15 mouse cellular contexts compared by ENCODE assay signal in the genomic region with DNA sequence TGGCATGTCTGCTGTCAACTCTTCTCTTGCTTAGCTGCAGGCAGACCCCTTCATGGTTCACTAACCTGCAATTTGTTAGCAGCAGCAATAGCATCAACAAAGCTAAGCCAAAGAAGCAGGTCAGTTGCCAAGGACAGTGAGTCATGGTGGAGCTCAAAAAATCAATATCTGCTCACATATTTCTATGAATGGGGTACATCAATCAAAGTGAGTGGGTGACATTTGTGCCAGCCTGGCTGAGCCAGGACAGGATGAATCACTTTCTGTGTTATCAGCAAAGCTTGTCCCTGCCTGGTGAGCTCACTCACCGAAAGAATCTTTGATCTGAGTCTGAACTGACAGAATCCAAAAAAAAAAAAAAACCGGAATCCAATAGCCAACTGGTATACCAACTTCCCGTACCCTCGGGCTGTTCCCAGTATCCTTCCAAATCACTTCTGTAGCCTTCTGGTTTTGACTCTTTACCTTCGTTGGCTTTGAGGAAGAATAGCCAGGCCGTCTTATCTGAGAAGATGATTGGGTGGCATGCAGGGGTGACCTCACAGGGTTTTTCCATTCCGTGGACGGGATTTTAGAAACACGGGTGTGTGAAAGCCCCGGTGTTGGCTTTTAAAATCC. TPM values are rescaled to one million over a fixed set of nuclear protein-coding genes. Genes with fewer than 3 reads are reported as not detected.
A peak's percentile ranks its signal among the peaks of the same experiment; 100 is the strongest.
DNase-seq lines count a peak whose midpoint lies in the region; ATAC-seq and TF ChIP-seq lines count a peak whose summit lies in the region.
"Had no signal": no experiment of that assay in that cellular context is flagged by ENCODE, and none has a peak within 500 bp of the region (broad histone marks: within the 10 kb centered on the region; RNA-seq: fewer than 3 reads in every experiment).

No protein-coding gene starts in this region.

- H3K79me2 ChIP-seq in CH12.LX (replicated peaks; ENCODE audit: control insufficient read depth, extremely low read depth, insufficient read depth, poor library complexity, severe bottlenecking): no peaks in the 10 kb centered on the region

- H3K27me3 ChIP-seq in hindbrain, postnatal 0 days (ENCODE audit: insufficient read depth, low read length): no peaks in the 10 kb centered on the region
- H3K27me3 ChIP-seq in hindbrain, embryonic 14.5 days (ENCODE audit: control insufficient read depth, insufficient read depth, low read length): no peaks in the 10 kb centered on the region
- no peaks in the 10 kb centered on the region for H3K27me3 ChIP-seq in CH12.LX (replicated peaks)
- H3K27me3 ChIP-seq: heart, embryonic 13.5 days; midbrain, embryonic 15.5 days had no signal

- in situ Hi-C loops in CH12.LX (cut with MboI; ENCODE audit: low pct_ligation_motif_present, low pct_unique_long_range_greater_than_20kb, low sequenced_read_pairs): no loop called here

- peak; percentile 56 for TF ChIP-seq EP300 in CH12.LX (IDR thresholded peaks at IDR 0.05; ENCODE audit: low read length)

- H3K27ac ChIP-seq in hindbrain, postnatal 0 days: peak overlapping the region; percentile 67
- H3K27ac ChIP-seq in hindbrain, embryonic 14.5 days: no peak overlapping the region; the same call in 1 of the 2 replicates
- H3K27ac ChIP-seq in CH12.LX (ENCODE audit: insufficient read depth, low read depth): peak overlapping the region; percentile 98
- H3K27ac ChIP-seq: gastrocnemius, adult 2 months; heart, embryonic 13.5 days; midbrain, embryonic 15.5 days had no signal

- H3K36me3 ChIP-seq in hindbrain, postnatal 0 days (ENCODE audit: insufficient read depth, low read length): no peaks in the 10 kb centered on the region
- H3K36me3 ChIP-seq in hindbrain, embryonic 14.5 days (replicated peaks; ENCODE audit: control insufficient read depth, insufficient read depth): no peaks in the 10 kb centered on the region
- H3K36me3 ChIP-seq in CH12.LX (replicated peaks in 1 of 2; ENCODE audit: control insufficient read depth in 1 of 2, insufficient read depth in 1 of 2, low read length in 1 of 2): peaks cover 0 to 15% of the 10 kb centered on the region in 2 experiments
- H3K36me3 ChIP-seq: heart, embryonic 13.5 days; midbrain, embryonic 15.5 days had no signal

- dilution Hi-C loops in CH12.LX (cut with MboI; ENCODE audit: extremely low pct_ligation_motif_present, extremely low pct_unique_long_range_greater_than_20kb, low sequenced_read_pairs): no loop called here

- peak; percentile 61 for ATAC-seq in hindbrain, postnatal 0 days
- ATAC-seq in hindbrain, embryonic 14.5 days (ENCODE audit: low FRiP score): no peak
- ATAC-seq: midbrain, embryonic 15.5 days had no signal

- H3K4me2 ChIP-seq in hindbrain, postnatal 0 days (ENCODE audit: low read depth, low read length): no peak overlapping the region
- no peak overlapping the region for H3K4me2 ChIP-seq in hindbrain, embryonic 14.5 days (replicated peaks)
- H3K4me2 ChIP-seq in CH12.LX (ENCODE audit: insufficient read depth, low read depth, poor library complexity, severe bottlenecking): peak overlapping the region; percentile 52
- H3K4me2 ChIP-seq: heart, embryonic 13.5 days; midbrain, embryonic 15.5 days had no signal

- no peaks in the 10 kb centered on the region for H3K4me1 ChIP-seq in hindbrain, postnatal 0 days (ENCODE audit: insufficient read depth, low read length)
- H3K4me1 ChIP-seq in hindbrain, embryonic 14.5 days (replicated peaks; ENCODE audit: control insufficient read depth, insufficient read depth, low read length): no peaks in the 10 kb centered on the region
- H3K4me1 ChIP-seq in CH12.LX (ENCODE audit: control insufficient read depth in 1 of 2, insufficient read depth in 2 of 2): peaks cover 32 to 77% of the 10 kb centered on the region in 2 experiments
- H3K4me1 ChIP-seq: midbrain, embryonic 15.5 days had no signal

- peak; percentile 55 for DNase-seq in hindbrain, postnatal 0 days (ENCODE audit: low spot score)
- no peak for DNase-seq in hindbrain, embryonic 14.5 days (ENCODE audit: low spot score)
- no peak for DNase-seq in CH12.LX (ENCODE audit: extremely low read depth)
- peak; percentile 91 for DNase-seq in adrenal gland, adult 8-10 months
- peak; percentile 73 to 79 for DNase-seq in cerebellum, postnatal 14 days
- no peak for DNase-seq in urinary bladder, postnatal 25 days (ENCODE audit: low spot score)
- DNase-seq in frontal cortex, postnatal 36 days (ENCODE audit: low spot score in 2 of 2): no peak
- DNase-seq in gastrocnemius, postnatal 4 days (ENCODE audit: low spot score in 2 of 2): no peak
- DNase-seq: gastrocnemius, adult 2 months had no signal

- no peak overlapping the region for H3K4me3 ChIP-seq in hindbrain, postnatal 0 days (ENCODE audit: low read length)
- no peak overlapping the region for H3K4me3 ChIP-seq in hindbrain, embryonic 14.5 days (replicated peaks; ENCODE audit: low read length)
- H3K4me3 ChIP-seq in CH12.LX (replicated peaks in 1 of 3; ENCODE audit: low read depth in 2 of 3, low read length in 2 of 3, poor library complexity in 1 of 3): peak overlapping the region; percentile 21 to 23 (median 21)
- H3K4me3 ChIP-seq: gastrocnemius, adult 2 months; heart, embryonic 13.5 days; midbrain, embryonic 15.5 days had no signal

- H3K9ac ChIP-seq in hindbrain, postnatal 0 days (replicated peaks; ENCODE audit: low read length): no peak overlapping the region
- H3K9ac ChIP-seq in hindbrain, embryonic 14.5 days: no peak overlapping the region
- peak overlapping the region; percentile 49 for H3K9ac ChIP-seq in CH12.LX (ENCODE audit: insufficient read depth, low read depth)
- H3K9ac ChIP-seq: heart, embryonic 13.5 days; midbrain, embryonic 15.5 days had no signal

- no peak for TF ChIP-seq CTCF in hindbrain, postnatal 0 days (IDR thresholded peaks at IDR 0.05; ENCODE audit: low read depth)
- TF ChIP-seq CTCF in CH12.LX (conservative IDR thresholded peaks at IDR 0.05 in 1 of 2, IDR thresholded peaks at IDR 0.05 in 1 of 2; ENCODE audit: low read depth in 2 of 2, low read length in 2 of 2): no peak

- 70% methylated on average over 10 of the region's 10 CpGs for WGBS in hindbrain, postnatal 0 days
- WGBS in hindbrain, embryonic 14.5 days: 85% methylated on average over 10 of the region's 10 CpGs

- TF ChIP-seq POLR2A in CH12.LX (IDR thresholded peaks at IDR 0.05; ENCODE audit: low read depth, low read length): no peak

- TF ChIP-seq RAD21 in CH12.LX (IDR thresholded peaks at IDR 0.05; ENCODE audit: low read depth, low read length): no peak

- H3K9me3 ChIP-seq in hindbrain, postnatal 0 days (ENCODE audit: low read length): no peaks in the 10 kb centered on the region
- no peaks in the 10 kb centered on the region for H3K9me3 ChIP-seq in hindbrain, embryonic 14.5 days (ENCODE audit: control insufficient read depth, low read length)
- no peaks in the 10 kb centered on the region for H3K9me3 ChIP-seq in CH12.LX (replicated peaks; ENCODE audit: low read length)
- H3K9me3 ChIP-seq: heart, embryonic 13.5 days; midbrain, embryonic 15.5 days had no signal

TF ChIP-seq in CH12.LX, 34 proteins besides CTCF, POLR2A, EP300 and RAD21 (continues in another document):
- TF ChIP-seq BHLHE40 (IDR thresholded peaks at IDR 0.05; ENCODE audit: low read depth, low read length) (peak; percentile 66), SIN3A (IDR thresholded peaks at IDR 0.05; ENCODE audit: low read length) (peak; percentile 65; the same call in 1 of the 2 replicates), ZMIZ1 (IDR thresholded peaks at IDR 0.05; ENCODE audit: low read depth, low read length) (0 out of 2 replicates have a peak, but pooled peaks have one; percentile 43), ZKSCAN1 (IDR thresholded peaks at IDR 0.05; ENCODE audit: borderline replicate concordance, low read depth, low read length) (no peak), ZNF384 (IDR thresholded peaks at IDR 0.05; ENCODE audit: low read depth, low read length) (peak; percentile 77), CHD2 (IDR thresholded peaks at IDR 0.05; ENCODE audit: low read length) (0 out of 2 replicates have a peak, but pooled peaks have one; percentile 33), CHD1 (IDR thresholded peaks at IDR 0.05; ENCODE audit: low read depth, low read length) (no peak), POLR2AphosphoS2 (IDR thresholded peaks at IDR 0.05; ENCODE audit: low read depth, low read length) (peak; percentile 67; the same call in 1 of the 2 replicates), MYC (IDR thresholded peaks at IDR 0.05; ENCODE audit: low read depth, low read length) (peak; percentile 51; the same call in 1 of the 2 replicates), JUN (IDR thresholded peaks at IDR 0.05; ENCODE audit: insufficient read depth, low read depth, low read length) (peak; percentile 47; the same call in 1 of the 2 replicates), JUND (conservative IDR thresholded peaks at IDR 0.05; ENCODE audit: low read depth, low read length) (peak; percentile 72), MXI1 (IDR thresholded peaks at IDR 0.05; ENCODE audit: low read depth, low read length) (peak; percentile 61; the same call in 1 of the 2 replicates), MAZ (IDR thresholded peaks at IDR 0.05; ENCODE audit: low read depth, low read length) (peak; percentile 66; the same call in 1 of the 2 replicates), MAFK (IDR thresholded peaks at IDR 0.05; ENCODE audit: insufficient replicate concordance, low read length) (0 out of 2 replicates have a peak, but pooled peaks have one; percentile 25), TBP (conservative IDR thresholded peaks at IDR 0.05; ENCODE audit: low read depth, low read length) (0 out of 2 replicates have a peak, but pooled peaks have one; percentile 22), SMC3 (IDR thresholded peaks at IDR 0.05; ENCODE audit: low read depth, low read length) (no peak)

RNA-seq across cellular contexts. Expression of a gene that starts 13.9 kb away (rescaled TPM):
- 9.7 and 14.7 TPM in 2 replicates for total RNA-seq in hindbrain, postnatal 0 days (2014; rRNA removed)
- polyA plus RNA-seq in hindbrain, postnatal 0 days (2015; fragmentation: Nextera tagmentation; extraction: Ambion mirVana): 34.4 and 35.3 TPM in 2 replicates
- 35.3 and 35.6 TPM in 2 replicates for polyA plus RNA-seq in hindbrain, embryonic 14.5 days (2014; fragmentation: Nextera tagmentation; extraction: Ambion mirVana)
- total RNA-seq in CH12.LX (2012; rRNA removed): 20.5 and 20.9 TPM in 2 replicates
- 41.1 and 41.3 TPM in 2 replicates for total RNA-seq in CH12.LX (2014; rRNA removed)
- polyA plus RNA-seq in CH12.LX (2012; ENCODE audit: insufficient read length, low read depth): 96.6 and 104 TPM in 2 replicates
- 10 to 100 TPM; 40.5 to 49.4 (median 45.6) TPM for total RNA-seq in adrenal gland, adult 8-10 months (2022)
- 10 to 100 TPM; 36.6 to 42.4 TPM for total RNA-seq in gastrocnemius, postnatal 4 days (2021)

RNA-seq across cellular contexts. Expression of a gene that starts 32.8 kb away (rescaled TPM):
- not detected in 2 replicates for total RNA-seq in hindbrain, postnatal 0 days (2014; rRNA removed)
- not detected in 2 replicates for polyA plus RNA-seq in hindbrain, postnatal 0 days (2015; fragmentation: Nextera tagmentation; extraction: Ambion mirVana)
- 3.9 TPM in 1 of 2 replicates, not detected in the other for polyA plus RNA-seq in hindbrain, embryonic 14.5 days (2014; fragmentation: Nextera tagmentation; extraction: Ambion mirVana)
- total RNA-seq in CH12.LX (2012; rRNA removed): 3.9 TPM in 1 of 2 replicates, not detected in the other
- not detected in 2 replicates for total RNA-seq in CH12.LX (2014; rRNA removed)
- polyA plus RNA-seq in CH12.LX (2012; ENCODE audit: insufficient read length, low read depth): 11.5 TPM in 1 of 2 replicates, not detected in the other
- total RNA-seq in adrenal gland, adult 8-10 months (2022): not detected
- total RNA-seq in gastrocnemius, postnatal 4 days (2021): not detected
- total RNA-seq: common myeloid progenitor, adult 5-6 weeks; gastrocnemius, adult 2 months; left cerebral cortex, postnatal 36 days had no signal
- polyA plus RNA-seq: heart, embryonic 13.5 days; large intestine, adult 2 months; lung, embryonic 16.5 days; midbrain, embryonic 15.5 days had no signal

Comparison
In these comparisons a context has a peak if more than half of its experiments do, and no peak if none do; other contexts are left out.
1. DNase-seq: peak in hindbrain, postnatal 0 days (single experiment), adrenal gland, adult 8-10 months (single experiment) and cerebellum, postnatal 14 days (2 of 2); none in hindbrain, embryonic 14.5 days (single experiment), CH12.LX (single experiment), urinary bladder, postnatal 25 days (single experiment), frontal cortex, postnatal 36 days (0 of 2) and gastrocnemius, postnatal 4 days (0 of 2).
2. H3K4me3 ChIP-seq: peak in CH12.LX (3 of 3); none in hindbrain, postnatal 0 days (single experiment) and hindbrain, embryonic 14.5 days (single experiment).